Mouse (Mus musculus) CH12.LX (cell line): ENCODE measurements at regions not wholly inside any gene's neighbourhood (a gene's known extent, or its start where the extent isn't known, plus 50 kb on each side); places are given as distances from the start of the nearest gene placed in this dataset.

Source experiments
- DNase-seq: peaks from one replicate; pipeline ENCODE4 v3.0.0-alpha.2; 2013; ENCODE audit errors: extremely low read depth
- H3K27ac ChIP-seq: 2 replicates; pipeline ENCODE4 v1.5.1; 2012; ENCODE audit warnings: low read depth, mild to moderate bottlenecking, control low read depth, moderate library complexity; ENCODE audit not compliant: insufficient read depth
- H3K27me3 ChIP-seq: replicated peaks from 2 replicates; pipeline ENCODE3; 2012; ENCODE audit warnings: inconsistent platforms
- H3K36me3 ChIP-seq, 2 experiments: replicated peaks in 1 of 2; 2 replicates each; pipeline versions ENCODE3 to v1.6.1; 2012; ENCODE audit warnings: inconsistent platforms in 1 of 2, low read length in 1 of 2, mild to moderate bottlenecking in 1 of 2, mixed read lengths in 1 of 2, moderate library complexity in 1 of 2; ENCODE audit not compliant: control insufficient read depth in 1 of 2, insufficient read depth in 1 of 2
- H3K4me1 ChIP-seq, 2 experiments: 2 replicates each; pipeline ENCODE4 v1.6.1; 2012; ENCODE audit warnings: inconsistent platforms in 1 of 2, moderate library complexity in 1 of 2; ENCODE audit not compliant: insufficient read depth in 2 of 2, control insufficient read depth in 1 of 2
- H3K4me2 ChIP-seq: 2 replicates; pipeline ENCODE4 v1.6.1; 2012; ENCODE audit warnings: low read depth, mild to moderate bottlenecking, control low read depth; ENCODE audit not compliant: poor library complexity, insufficient read depth, severe bottlenecking
- H3K4me3 ChIP-seq, 3 experiments: fragments of 150-350 bp in 1 of 3; sonication (generic) in 1 of 3; replicated peaks in 1 of 3; 2 replicates each; pipeline versions ENCODE3 to v1.5.1; 2011 to 2012; ENCODE audit warnings: low read depth in 2 of 3, low read length in 2 of 3, mild to moderate bottlenecking in 2 of 3, moderate library complexity in 2 of 3, control low read depth in 1 of 3, improper control_type of control experiment in 1 of 3, inconsistent platforms in 1 of 3, mixed read lengths in 1 of 3; ENCODE audit not compliant: poor library complexity in 1 of 3
- H3K79me2 ChIP-seq: replicated peaks from 2 replicates; pipeline ENCODE4 v1.6.1; 2012; ENCODE audit warnings: mild to moderate bottlenecking, moderate library complexity; ENCODE audit not compliant: control insufficient read depth, poor library complexity, insufficient read depth, severe bottlenecking; ENCODE audit errors: extremely low read depth
- H3K9ac ChIP-seq: 2 replicates; pipeline ENCODE4 v1.6.1; 2012; ENCODE audit warnings: low read depth, mild to moderate bottlenecking, control low read depth, moderate library complexity; ENCODE audit not compliant: insufficient read depth
- H3K9me3 ChIP-seq: replicated peaks from 2 replicates; pipeline ENCODE3; 2012; ENCODE audit warnings: low read length, inconsistent platforms, mixed read lengths
- BHLHE40 ChIP-seq: IDR thresholded peaks from 2 replicates; pipeline ENCODE4 v1.6.1; 2011; ENCODE audit warnings: mild to moderate bottlenecking, low read depth, low read length, improper control_type of control experiment
- CHD2 ChIP-seq: IDR thresholded peaks from 2 replicates; pipeline ENCODE4 v1.6.1; 2011; ENCODE audit warnings: low read length, improper control_type of control experiment
- CTCF ChIP-seq, 2 experiments: IDR thresholded peaks in 1 of 2; conservative IDR thresholded peaks in 1 of 2; 2 replicates each; pipeline ENCODE4 v1.5.1; 2011 to 2012; ENCODE audit warnings: low read depth in 2 of 2, low read length in 2 of 2, improper control_type of control experiment in 1 of 2, inconsistent platforms in 1 of 2, mild to moderate bottlenecking in 1 of 2, moderate library complexity in 1 of 2
- E2F4 ChIP-seq: IDR thresholded peaks from 2 replicates; pipeline ENCODE4 v1.6.1; 2011; ENCODE audit warnings: low read depth, low read length, improper control_type of control experiment; ENCODE audit not compliant: insufficient replicate concordance
- ELF1 ChIP-seq: IDR thresholded peaks from 2 replicates; pipeline ENCODE4 v1.6.1; 2014; ENCODE audit warnings: low read depth, mild to moderate bottlenecking, inconsistent platforms, low read length, improper control_type of control experiment
- EP300 ChIP-seq: IDR thresholded peaks from 2 replicates; pipeline ENCODE4 v1.6.1; 2011; ENCODE audit warnings: low read length, improper control_type of control experiment
- ETS1 ChIP-seq: conservative IDR thresholded peaks from 2 replicates; pipeline ENCODE4 v1.6.1; 2012; ENCODE audit warnings: low read depth, mild to moderate bottlenecking, inconsistent platforms, low read length, improper control_type of control experiment, moderate library complexity
- GABPA ChIP-seq: IDR thresholded peaks from 2 replicates; pipeline ENCODE4 v1.6.1; 2012; ENCODE audit warnings: low read depth, low read length, improper control_type of control experiment, inconsistent platforms; ENCODE audit not compliant: insufficient replicate concordance
- IRF4 ChIP-seq: IDR thresholded peaks from 2 replicates; pipeline ENCODE4 v1.6.1; 2014; ENCODE audit warnings: low read depth, mild to moderate bottlenecking, inconsistent platforms, low read length, improper control_type of control experiment
- MAZ ChIP-seq: IDR thresholded peaks from 2 replicates; pipeline ENCODE4 v1.6.1; 2012; ENCODE audit warnings: low read depth, mild to moderate bottlenecking, inconsistent platforms, low read length, improper control_type of control experiment, moderate library complexity
- MYC ChIP-seq: IDR thresholded peaks from 2 replicates; pipeline ENCODE4 v1.6.1; 2011; ENCODE audit warnings: low read depth, mild to moderate bottlenecking, improper control_type of control experiment, low read length
- NELFE ChIP-seq: IDR thresholded peaks from 2 replicates; pipeline ENCODE4 v1.6.1; 2011; ENCODE audit warnings: low read depth, low read length, improper control_type of control experiment
- POLR2AphosphoS2 ChIP-seq: IDR thresholded peaks from 2 replicates; pipeline ENCODE4 v1.6.1; 2011; ENCODE audit warnings: low read depth, low read length, improper control_type of control experiment
- RAD21 ChIP-seq: IDR thresholded peaks from 2 replicates; pipeline ENCODE4 v1.6.1; 2011; ENCODE audit warnings: low read depth, mild to moderate bottlenecking, low read length, improper control_type of control experiment, moderate library complexity
- RCOR1 ChIP-seq: conservative IDR thresholded peaks from 2 replicates; pipeline ENCODE4 v1.6.1; 2012; ENCODE audit warnings: low read depth, mild to moderate bottlenecking, inconsistent platforms, low read length, improper control_type of control experiment
- SMC3 ChIP-seq: IDR thresholded peaks from 2 replicates; pipeline ENCODE4 v1.6.1; 2011; ENCODE audit warnings: low read depth, low read length, improper control_type of control experiment
- TBP ChIP-seq: conservative IDR thresholded peaks from 2 replicates; pipeline ENCODE4 v1.6.1; 2011; ENCODE audit warnings: low read depth, low read length, improper control_type of control experiment
- ZMIZ1 ChIP-seq: IDR thresholded peaks from 2 replicates; pipeline ENCODE4 v1.6.1; 2012; ENCODE audit warnings: low read depth, mild to moderate bottlenecking, inconsistent platforms, low read length, improper control_type of control experiment
- ZNF384 ChIP-seq: IDR thresholded peaks from 2 replicates; pipeline ENCODE4 v1.6.1; 2012; ENCODE audit warnings: low read depth, low read length, improper control_type of control experiment, inconsistent platforms
- dilution Hi-C: fragments of 300-500 bp; cut with MboI; formaldehyde crosslinking; loops from 2 replicates; pipeline ENCODE4 v1.14.3; 2020; ENCODE audit warnings: low sequenced_read_pairs; ENCODE audit not compliant: extremely low pct_unique_long_range_greater_than_20kb, extremely low pct_ligation_motif_present
- in situ Hi-C: fragments of 300-500 bp; cut with MboI; formaldehyde crosslinking; loops from 3 replicates; pipeline ENCODE4 v1.14.3; 2019; ENCODE audit warnings: low sequenced_read_pairs, low pct_ligation_motif_present, low pct_unique_long_range_greater_than_20kb, mixed read lengths

- no peak overlapping the region for H3K27ac ChIP-seq
- no peak overlapping the region for H3K4me2 ChIP-seq
- no peaks in the 10 kb centered on the region for H3K27me3 ChIP-seq
- dilution Hi-C loops (no loop called here), in situ Hi-C loops (no loop called here)
- H3K4me1 ChIP-seq = no peaks in the 10 kb centered on the region
- H3K79me2 ChIP-seq = no peaks in the 10 kb centered on the region
- no peak overlapping the region for H3K4me3 ChIP-seq
- DNase-seq = no peak
- no peak overlapping the region for H3K9ac ChIP-seq
- no peaks in the 10 kb centered on the region for H3K36me3 ChIP-seq
- TF ChIP-seq BHLHE40 (no peak), ELF1 (no peak), RCOR1 (no peak), IRF4 (no peak), MAZ (no peak), E2F4 (no peak), ZMIZ1 (no peak), EP300 (no peak), POLR2AphosphoS2 (no peak)
- no peaks in the 10 kb centered on the region for H3K9me3 ChIP-seq
These were observed 1051.7 kb downstream of the 5730522E02Rik start for GRCm38 (mm10) chr11:25158884-25159283.

GRCm38 (mm10) chr11:25167939-25168338 lies 1042.6 kb downstream of the 5730522E02Rik start:
- Histone ChIP-seq H3K27ac (no peak overlapping the region), H3K4me2 (no peak overlapping the region), H3K79me2 (no peaks in the 10 kb centered on the region)
- TF ChIP-seq SMC3 (no peak), ZMIZ1 (no peak), MAZ (no peak), CTCF (conservative IDR thresholded peaks at IDR 0.05 in 1 of 2, IDR thresholded peaks at IDR 0.05 in 1 of 2; ENCODE audit: low read depth in 2 of 2, low read length in 2 of 2) (no peak), ETS1 (no peak), RAD21 (no peak), GABPA (no peak), BHLHE40 (no peak), CHD2 (no peak), MYC (no peak), TBP (no peak), ZNF384 (no peak), NELFE (no peak)
- TF ChIP-seq, all 38 proteins: peak for 0
- no peaks in the 10 kb centered on the region for H3K9me3 ChIP-seq
- peaks cover 0 to 5% of the 10 kb centered on the region in 2 experiments; a peak in 2 of 4 replicates for H3K4me1 ChIP-seq
- H3K27me3 ChIP-seq = no peaks in the 10 kb centered on the region
- H3K36me3 ChIP-seq = no peaks in the 10 kb centered on the region
- in situ Hi-C loops (no loop called here), dilution Hi-C loops (no loop called here)
- no peak overlapping the region for H3K9ac ChIP-seq
- no peak overlapping the region for H3K4me3 ChIP-seq
- DNase-seq = no peak
